Mouse (Mus musculus) skeletal muscle tissue, adult 2 months (tissue): Measurements from ENCODE around the gene Olfr847.

Experiments
- DNase-seq: peaks from one replicate; pipeline ENCODE4 v3.0.0-alpha.2; 2012; ENCODE audit warnings: low read depth, low spot score

Olfr847 gene

GRCm38 (mm10) chr9:19378569-19378968 lies at the start of gene Olfr847:
Gene Olfr847 (minus strand): TSS chr9:19378669.
- no peak for DNase-seq

- no peak for DNase-seq
Observed at GRCm38 (mm10) chr9:19363905-19364304, 14.6 kb downstream of the Olfr847 start, which contains the start of gene Olfr846. Gene Olfr846 (minus strand): TSS chr9:19364005.

GRCm38 (mm10) chr9:19336157-19336556 lies 42.3 kb downstream of the Olfr847 start, which contains the start of gene Olfr845:
Gene Olfr845 (plus strand): TSS chr9:19336457.
- DNase-seq, result no peak
